Mouse (Mus musculus): Measurements from ENCODE around the gene Oit1. TPM values are rescaled to one million over a fixed set of nuclear protein-coding genes. Genes with fewer than 3 reads are reported as not detected.

The Oit1 gene
- total RNA-seq, 2 experiments from 2014 or later: not detected

- DNase-seq (ENCODE audit: low spot score in 2 of 2): no peak
These were observed 38.3 kb downstream of the Oit1 start for GRCm38 (mm10) chr14:8340226-8340625.

GRCm38 (mm10) chr14:8335947-8336346 is 42.6 kb downstream of the Oit1 start:
- no peak for DNase-seq (ENCODE audit: low spot score in 2 of 2)

DNA sequence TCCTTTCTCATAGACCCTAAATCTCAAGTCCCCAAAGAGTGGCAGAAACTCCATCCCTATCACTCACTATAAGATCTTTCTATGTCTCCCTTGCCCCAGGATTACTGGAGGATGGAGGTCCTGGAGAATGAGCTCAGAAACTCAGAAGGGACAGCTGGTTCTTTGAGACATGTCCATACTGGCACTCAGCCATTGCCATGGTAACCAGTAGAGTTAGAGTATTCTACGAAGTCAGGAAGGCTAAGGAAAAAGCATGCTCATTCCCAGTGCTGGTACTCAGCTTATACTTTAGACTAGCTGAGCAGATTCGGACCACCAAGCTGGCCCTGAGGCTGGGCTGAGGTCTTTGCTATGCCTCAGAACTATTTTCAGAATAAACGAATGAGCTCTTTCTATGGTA is 44.0 kb downstream of the Oit1 start:
- no peak for DNase-seq (ENCODE audit: low spot score in 2 of 2)

DNA sequence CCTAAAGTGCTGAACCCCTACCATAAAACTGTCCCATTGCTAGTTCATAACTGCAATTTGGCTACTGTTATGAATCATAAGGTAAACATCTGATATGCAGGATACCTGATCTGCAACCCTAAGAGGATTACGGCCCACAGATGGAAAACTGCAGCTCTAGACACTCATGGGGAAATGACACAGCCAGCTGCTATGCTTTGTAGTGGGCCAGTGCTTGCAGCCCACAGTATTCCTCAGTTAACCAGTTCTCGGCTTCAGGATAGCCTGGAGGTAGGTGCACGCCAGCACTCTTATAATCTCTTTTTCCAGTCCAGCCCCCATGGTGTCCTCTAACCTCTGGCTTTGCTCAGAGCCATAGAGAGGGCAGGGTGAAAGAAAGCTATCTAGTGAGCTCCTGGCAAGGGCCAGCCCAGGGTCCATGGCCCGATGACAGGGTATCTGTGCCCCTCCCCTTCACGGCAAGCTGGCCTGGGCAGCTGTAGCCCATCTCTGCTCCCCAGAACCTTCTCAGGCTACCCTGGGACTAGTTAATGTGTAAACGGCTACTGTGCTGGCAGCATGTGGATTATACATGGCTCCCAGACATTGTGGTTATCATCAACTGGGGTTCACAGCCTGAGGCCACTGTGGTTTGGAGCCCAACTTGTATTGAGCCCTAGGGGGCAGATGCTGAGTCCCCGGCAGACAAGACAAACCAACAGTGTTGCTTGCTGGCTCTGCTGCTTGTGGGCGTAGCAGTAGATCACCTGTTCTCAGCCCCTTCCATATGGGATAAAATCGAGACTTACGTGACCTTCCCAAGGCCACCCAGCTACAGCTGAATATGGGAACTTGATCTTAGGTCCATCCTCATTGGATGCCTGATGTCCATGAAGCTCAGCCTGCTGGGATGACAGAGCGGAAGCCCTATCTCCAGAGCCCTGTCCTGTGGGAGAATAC is 46.0 kb downstream of the Oit1 start:
- no peak for DNase-seq (ENCODE audit: low spot score in 2 of 2)

- DNase-seq (ENCODE audit: low spot score in 2 of 2): no peak
These were observed 47.1 kb downstream of the Oit1 start for GRCm38 (mm10) chr14:8331307-8331905.

GRCm38 (mm10) chr14:8330390-8330789 is 48.2 kb downstream of the Oit1 start:
- DNase-seq (ENCODE audit: low spot score in 2 of 2): no peak

GRCm38 (mm10) chr14:8329552-8329951 is 49.0 kb downstream of the Oit1 start:
- peak in 1 of 2 experiments; percentile 40 for DNase-seq (ENCODE audit: low spot score in 2 of 2)

DNA sequence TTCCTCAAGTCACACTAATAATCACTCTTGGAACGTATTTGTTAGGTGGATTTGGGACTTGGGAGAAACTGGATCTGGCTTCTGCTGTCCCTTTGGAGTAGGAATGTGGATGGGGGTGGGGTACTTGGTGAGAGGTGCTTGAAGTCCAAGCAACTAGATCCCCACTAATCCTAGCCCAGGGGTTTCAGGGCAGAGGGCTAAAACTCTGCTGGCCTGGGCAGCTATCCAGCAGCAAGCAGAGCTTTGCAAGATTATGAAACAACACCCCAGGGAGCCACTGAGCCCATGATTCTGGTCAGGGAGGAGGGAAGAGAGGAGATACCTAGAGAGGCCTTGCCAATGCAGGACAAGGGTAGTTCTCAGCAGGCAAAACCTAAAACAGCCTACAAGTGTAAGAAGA is 51.2 kb downstream of the Oit1 start:
- no peak for DNase-seq (ENCODE audit: low spot score in 2 of 2)

- no peak for DNase-seq (ENCODE audit: low spot score in 2 of 2)
These were observed 51.6 kb downstream of the Oit1 start for GRCm38 (mm10) chr14:8326961-8327360.

DNA sequence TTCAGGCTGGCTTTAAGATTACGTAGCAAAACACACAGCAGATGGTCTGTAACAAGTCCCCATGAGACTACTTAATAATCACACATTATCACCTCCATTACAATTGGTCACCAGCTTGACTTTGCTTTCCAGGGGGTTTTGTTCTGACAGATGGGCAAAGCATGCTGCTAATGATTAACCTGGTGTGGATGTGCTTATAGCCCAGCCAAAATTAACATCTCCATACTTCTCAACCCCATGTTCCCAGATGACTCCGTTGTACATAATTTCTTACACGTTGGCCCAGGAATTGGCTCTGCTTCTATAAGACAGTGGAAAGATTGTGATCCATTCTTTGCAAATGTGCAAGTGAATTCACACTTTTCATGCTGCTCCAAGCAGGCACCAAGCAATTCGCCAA is 52.8 kb downstream of the Oit1 start:
- DNase-seq (ENCODE audit: low spot score in 2 of 2): no peak

DNA sequence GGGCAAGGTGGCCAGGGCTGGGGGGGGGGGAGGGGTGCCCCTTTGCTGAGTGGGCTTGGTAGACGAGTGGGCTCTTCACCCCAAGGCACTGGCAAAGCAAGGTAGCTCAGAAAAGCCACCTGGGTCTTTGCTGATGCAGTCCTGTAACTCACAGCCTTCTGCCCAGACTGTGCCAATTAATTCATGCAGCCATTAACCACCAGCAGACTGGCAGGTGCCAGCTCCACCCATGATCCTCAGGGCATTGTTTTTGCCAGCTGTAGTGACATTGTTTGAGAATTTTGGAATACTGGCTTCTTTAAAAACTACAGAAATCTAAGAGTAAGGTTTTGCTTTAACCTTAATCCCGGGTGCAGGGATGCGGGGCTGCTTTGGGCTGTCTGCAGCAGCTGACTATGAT is 58.0 kb downstream of the Oit1 start:
- DNase-seq (ENCODE audit: low spot score in 2 of 2): no peak

- DNase-seq (ENCODE audit: low spot score in 2 of 2): no peak
These were observed 61.1 kb downstream of the Oit1 start, which contains the start of gene Fam107a for GRCm38 (mm10) chr14:8317194-8318097. Gene Fam107a (minus strand): TSS chr14:8318023.

DNA sequence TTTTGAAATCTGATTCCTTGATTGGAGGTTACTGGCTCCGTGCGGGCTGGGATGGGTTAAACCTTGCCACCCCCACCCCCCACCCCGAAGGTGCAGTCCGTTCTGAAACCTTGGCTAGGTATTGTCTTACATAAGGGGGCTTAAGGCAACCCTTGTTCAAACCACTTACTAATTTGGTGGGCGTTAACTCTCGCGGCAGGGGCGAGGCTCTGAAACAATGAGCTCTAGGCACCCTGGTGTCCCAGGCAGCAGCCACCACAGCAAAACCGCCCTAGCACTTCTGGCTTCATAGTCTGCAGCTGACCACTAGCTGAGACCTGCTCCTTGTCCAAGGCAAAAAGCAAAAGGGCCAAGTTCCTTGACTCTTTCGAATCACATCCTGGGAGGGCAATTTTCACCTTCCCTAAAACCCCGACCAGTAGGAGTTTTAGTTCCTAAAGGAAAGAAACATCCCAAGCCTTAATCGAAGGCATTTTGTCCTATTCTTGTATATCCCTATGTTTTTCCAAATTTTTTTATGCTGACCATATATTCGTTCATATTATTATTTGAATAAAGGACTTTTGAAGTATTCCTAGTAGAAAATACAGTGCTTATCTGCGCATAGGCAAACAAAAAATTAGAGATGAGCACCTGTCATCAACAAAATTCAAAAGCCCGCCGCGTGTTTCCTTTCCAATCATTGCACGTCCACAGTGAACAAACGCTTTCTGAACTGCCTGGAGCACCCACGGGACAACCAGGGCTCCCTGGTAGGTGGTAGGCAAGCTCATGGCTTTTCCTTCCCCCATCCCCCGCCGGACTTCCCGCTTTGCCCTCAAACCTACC is 62.0 kb downstream of the Oit1 start:
- no peak for DNase-seq (ENCODE audit: low spot score in 2 of 2)

- no peak for DNase-seq (ENCODE audit: low spot score in 2 of 2)
These were observed 63.4 kb downstream of the Oit1 start for GRCm38 (mm10) chr14:8315169-8315568.

GRCm38 (mm10) chr14:8314536-8314935 is 64.0 kb downstream of the Oit1 start:
- no peak for DNase-seq (ENCODE audit: low spot score in 2 of 2)

DNA sequence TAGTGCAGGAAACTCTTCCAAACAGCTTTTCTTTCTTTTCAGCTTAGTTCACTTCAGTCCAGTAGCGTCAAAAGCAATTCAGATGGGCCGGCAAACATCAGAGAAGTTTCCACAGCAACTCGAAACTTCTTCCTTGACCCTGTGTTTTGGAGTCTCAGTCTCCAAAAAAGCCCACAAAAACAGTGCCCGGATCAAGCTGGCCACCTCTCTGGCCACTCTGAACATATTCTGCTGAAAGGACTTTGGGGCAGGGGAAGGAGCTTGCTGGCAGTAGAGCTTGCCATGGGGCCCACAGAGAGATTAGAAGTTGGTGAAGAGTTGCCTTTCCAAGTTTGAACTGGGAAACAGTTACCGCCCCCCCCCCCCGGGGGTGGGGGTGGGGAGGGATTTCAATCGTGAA is 64.7 kb downstream of the Oit1 start:
- DNase-seq (ENCODE audit: low spot score in 2 of 2): peak in 1 of 2 experiments; percentile 54

DNA sequence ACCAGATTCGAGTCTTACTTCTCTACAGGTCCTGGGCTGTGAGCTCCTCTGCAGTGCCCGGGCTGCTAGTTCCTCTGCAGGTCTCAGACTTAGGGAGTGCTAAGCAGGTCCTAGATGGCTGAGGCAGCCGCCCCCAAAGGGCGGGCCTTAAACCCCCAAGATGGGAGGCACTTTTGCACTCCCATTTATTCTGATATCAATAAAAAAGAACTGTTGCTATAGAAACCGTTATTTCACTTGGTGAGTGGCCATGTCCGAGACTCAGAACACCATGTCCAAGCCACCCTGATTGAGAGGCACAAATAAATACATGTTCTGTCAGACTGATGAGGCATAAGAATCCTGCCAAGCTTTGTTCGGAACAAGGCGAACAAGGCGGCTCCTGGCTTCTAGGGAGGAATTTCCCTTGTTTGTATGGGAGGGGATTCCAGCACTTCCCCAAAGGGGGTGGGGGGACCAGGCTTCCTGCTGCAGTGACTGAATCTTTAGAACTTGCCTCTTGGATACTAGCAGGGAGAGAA is 68.9 kb downstream of the Oit1 start:
- peak; percentile 28 to 82 for DNase-seq (ENCODE audit: low spot score in 2 of 2)

DNA sequence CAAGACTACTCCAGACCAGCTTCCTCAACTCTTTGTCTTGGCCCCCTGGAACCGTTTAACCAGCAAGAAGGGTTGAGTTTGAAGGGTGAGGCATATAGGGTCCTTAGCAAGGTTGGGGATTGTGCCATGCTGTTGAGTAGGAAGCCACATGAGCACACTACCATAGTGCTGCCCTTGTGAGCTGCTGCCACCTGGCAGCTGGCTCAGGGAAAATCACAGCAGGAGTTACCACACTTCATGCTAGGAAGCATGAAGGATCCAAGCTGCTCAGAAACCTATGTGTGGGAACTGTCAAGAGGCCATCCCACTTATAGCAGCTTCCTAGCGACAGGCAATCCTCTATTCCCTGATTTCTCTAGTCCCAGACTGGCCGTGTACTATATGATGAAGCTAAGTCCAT is 69.9 kb downstream of the Oit1 start:
- no peak for DNase-seq (ENCODE audit: low spot score in 2 of 2)

- no peak for DNase-seq (ENCODE audit: low spot score in 2 of 2)
These were observed 71.7 kb downstream of the Oit1 start for GRCm38 (mm10) chr14:8306884-8307283.

DNA sequence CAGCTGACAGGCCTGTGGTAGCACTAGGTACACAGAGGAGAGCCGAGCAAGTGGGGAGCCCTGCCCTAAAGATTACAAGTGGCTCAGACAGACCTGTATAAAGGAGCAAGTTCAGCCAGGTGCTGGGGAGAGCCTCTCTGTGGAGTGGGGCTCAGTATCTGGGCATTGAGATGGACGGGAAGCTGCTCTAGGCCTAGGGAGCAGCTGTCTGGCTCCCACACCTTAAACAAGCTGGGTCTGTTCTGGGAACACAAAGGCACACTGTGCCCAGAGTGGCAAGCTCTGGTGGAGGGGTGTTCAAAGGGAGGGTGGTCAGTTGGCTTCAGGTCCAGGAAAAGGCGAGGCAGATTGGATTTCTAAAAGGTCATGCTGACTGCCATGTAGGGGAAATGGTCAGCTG is 73.5 kb downstream of the Oit1 start:
- peak in 1 of 2 experiments; percentile 38 for DNase-seq (ENCODE audit: low spot score in 2 of 2)
